Mouse (Mus musculus): Measurements from ENCODE around the gene Myh6.
"Not testable (repeated sequence)": the region's sequence is repeated elsewhere in the genome, so short reads cannot be mapped to it uniquely, and the experiment has no call there.

The Myh6 gene

DNA sequence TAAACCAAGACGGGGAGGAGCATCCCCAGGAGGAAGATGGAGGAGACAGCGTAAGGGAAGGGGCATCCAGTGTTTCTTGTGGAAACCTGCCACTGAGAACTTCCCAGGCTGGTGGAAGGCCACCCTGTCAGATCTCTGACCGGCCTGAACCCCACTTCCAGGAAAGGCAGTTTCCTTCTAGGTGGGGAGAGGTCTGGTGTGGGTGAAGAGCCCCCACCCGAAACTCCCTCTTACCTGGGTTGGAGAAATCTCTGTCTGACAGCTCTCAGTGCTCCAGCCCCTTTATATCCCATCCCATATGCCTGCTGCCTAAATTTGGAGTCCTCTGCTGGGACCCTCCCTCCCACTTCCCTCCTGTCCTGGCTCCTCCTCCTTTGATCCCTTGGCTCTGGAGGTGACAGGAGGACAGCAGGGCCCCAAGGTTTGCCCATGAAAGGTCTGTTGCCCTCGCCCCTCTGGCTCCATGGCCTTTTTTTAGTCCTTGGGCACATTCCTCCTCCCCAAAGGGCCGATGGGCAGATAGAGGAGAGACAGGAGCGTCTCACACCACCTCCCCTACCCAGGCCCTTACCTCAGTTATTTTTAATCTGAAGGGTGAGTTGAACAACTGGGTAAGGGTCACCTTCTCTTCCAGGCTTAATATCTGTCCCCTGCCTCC lies at the start of gene Myh6:
TSS of gene Myh6 (minus strand) at position 608 of the 658 bp plus-strand sequence.
- DNase-seq: no peak

DNA sequence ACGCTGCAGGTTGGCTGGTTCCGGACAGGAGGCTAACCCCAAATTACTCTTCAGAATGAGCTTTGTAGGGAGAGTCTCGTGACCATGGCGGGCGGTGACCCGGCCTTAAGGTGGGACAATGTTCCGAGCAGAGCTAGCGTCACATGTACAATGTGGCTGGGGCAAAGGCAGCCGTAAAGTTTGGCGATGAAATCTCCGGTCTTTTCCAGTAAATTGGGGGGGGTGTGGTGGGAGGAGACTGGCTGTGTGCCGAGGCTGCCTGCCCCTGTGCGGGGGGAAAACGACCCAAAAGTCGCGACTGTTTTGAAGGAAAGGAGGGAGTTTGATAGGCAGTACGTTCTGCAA lies 49.0 kb upstream of the Myh6 start:
- DNase-seq: no peak

DNA sequence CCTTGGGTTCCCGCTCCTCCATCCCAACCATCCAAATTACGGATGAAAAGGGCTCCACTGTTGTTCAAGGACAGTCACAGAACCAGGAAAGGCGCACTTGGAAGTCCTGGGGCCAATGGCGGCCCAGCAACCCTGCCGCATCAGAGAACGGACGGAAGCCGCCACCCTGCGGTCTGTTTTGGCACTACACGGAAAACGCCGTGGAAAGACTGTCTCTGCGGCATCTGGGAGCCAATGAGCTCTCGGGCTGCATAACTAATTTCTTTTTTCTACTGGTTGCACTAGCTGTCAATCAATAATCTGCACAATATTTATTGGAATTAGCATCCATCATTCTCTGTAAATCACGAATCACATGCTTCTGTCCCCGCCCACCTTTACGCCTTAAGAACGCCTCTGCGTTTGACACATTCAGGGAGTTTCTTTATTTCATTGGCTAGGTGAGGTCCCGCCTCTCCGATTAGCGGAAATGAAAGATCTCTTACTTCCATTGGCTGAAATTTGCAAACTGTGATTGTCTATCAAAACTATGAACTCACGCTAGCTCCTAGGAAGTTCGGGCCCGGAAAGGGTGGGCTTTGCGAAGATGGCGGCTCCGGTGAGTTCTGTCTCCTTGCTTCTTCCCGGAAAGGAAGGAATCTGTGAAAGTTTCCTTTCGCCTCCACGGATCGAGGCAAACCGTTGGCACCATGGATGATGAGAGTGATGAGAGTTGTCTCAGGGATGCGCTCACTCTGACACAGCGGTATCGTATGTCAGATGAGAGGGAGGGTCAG lies 48.5 kb upstream of the Myh6 start, which contains the start of gene Ngdn:
TSS of gene Ngdn (plus strand) at position 464 of the 776 bp plus-strand sequence.
- peak; percentile 100 for DNase-seq

DNA sequence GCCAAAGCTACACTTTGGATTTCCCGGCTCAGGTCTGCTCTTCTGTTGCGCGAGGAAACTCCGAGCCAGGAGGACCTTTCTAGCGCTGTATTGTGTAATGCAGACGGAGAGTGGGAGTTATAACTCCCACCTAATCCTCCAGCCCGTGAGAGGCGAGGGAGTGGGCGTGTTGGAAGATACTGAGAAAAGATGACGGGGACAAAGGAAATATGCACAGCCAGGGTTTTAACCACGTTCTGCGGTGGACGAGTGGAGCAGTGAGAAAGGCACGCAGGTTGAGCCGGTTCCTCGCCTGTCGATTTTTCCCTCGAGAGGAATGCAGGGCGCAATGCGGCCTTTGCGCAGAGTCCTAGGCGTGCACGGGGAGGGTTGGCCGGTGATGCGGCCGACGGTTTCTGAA lies 47.9 kb upstream of the Myh6 start:
- no peak for DNase-seq

DNA sequence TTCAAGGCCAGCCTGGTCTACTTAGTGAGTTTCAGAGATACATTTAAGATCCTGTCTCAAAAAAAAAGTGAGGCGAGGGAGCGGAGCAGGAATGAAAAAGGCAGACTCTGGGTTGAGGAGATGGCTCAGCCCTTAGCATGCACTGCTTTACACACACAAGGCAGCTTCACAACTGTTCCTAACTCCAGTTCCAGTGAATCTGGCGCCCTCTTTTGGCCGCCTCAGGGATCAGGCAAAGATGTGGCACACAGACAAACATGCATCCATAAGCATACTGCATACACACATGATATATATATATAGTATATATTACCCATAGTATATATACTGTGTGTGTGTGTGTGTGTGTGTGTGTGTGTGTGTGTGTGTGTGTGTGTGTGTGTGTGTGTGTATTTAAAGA lies 44.4 kb upstream of the Myh6 start:
- DNase-seq: peak; percentile 18

DNA sequence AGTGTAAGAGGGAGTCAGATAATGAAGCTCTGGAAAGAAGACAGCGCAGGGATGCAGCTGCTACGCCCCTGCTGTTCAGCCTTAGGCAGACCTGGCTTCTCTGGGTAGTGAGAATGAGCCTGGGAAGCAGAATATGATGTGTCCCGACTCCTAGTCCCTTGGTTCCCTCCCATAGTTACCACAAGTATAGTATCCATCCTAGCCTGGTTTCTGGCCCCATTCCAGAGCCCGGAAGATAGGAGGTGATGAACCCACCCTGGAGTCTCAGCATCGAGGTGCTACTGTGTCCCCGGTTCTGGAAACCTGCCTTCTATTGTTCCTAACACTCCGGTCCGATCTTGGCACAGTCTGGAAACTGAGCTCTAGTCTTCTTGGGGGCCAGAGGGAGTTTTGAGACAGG lies 41.7 kb upstream of the Myh6 start:
- no peak for DNase-seq

DNA sequence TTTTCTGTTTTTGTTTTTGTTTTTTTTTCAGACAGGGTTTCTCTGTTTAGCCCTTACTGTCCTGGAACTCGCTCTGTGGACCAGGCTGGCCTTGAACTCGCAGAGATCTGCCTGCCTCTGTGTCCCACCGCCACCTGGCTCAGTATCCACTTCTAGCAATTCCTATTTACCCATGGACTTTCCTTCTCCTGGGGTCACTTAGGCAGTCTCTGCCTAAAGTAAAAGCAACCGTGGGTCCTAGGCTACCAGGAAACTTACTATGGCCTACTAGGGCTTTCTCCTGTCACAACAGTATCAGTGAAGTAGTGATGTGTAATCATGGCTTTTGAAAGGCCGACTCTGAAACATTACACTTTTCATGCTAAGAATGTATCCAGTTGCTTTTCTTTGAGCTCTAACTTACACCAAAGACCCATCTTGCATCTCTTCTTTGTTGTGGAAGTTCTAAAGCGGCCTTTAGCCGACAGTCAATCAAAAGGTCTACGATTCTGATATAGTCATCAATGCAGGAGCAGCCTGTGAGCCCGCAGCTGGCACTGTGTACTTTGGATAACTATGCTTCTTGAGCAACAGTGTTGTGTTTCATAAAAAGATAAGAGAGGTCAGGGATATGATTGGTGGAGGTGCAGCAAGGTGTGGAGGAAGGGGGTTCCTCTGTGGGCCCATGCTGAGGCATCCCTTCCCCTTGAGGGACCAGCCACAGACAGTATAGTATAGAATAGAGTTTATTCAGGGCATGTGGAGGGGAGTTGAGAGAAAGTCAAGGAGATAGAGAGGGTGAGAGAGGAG lies 40.6 kb upstream of the Myh6 start:
- no peak for DNase-seq

DNA sequence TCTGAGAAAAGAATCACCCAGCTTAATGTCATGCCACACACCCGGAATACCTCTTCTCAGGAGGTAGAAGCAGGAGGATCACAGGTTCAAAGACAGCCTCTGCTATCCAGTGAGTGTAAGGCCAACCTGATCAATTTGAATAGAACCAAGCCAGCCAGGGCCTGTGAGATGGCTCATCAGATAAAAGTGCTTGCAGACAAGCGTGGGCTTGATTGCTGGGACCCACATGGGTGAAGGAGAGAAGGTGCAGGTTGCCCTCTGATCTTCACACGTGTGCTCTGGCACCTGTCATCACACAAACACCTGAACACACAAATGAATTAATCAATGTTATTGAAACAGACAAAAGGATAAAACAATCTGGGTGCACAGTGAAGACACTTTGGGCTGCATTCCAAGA lies 39.8 kb upstream of the Myh6 start:
- no peak for DNase-seq

DNA sequence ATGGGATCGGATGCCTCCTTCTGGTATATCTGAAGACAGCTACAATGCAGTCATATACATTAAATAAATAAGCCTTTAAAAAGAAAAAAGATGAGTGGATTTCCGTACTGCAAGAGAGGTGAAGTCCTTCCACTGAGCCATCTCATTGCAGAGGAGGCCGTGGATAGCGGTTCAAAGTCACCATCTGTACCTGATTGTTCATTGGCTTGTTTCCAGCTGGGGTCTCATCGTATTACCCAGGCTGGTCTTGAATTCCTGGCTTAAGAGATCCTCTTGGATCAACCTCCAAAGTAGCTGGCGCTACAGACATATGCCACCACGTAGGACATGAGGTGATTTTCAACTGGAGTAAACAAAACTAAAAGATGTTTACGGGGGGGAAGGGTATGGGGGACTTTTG lies 39.2 kb upstream of the Myh6 start:
- no peak for DNase-seq

DNA sequence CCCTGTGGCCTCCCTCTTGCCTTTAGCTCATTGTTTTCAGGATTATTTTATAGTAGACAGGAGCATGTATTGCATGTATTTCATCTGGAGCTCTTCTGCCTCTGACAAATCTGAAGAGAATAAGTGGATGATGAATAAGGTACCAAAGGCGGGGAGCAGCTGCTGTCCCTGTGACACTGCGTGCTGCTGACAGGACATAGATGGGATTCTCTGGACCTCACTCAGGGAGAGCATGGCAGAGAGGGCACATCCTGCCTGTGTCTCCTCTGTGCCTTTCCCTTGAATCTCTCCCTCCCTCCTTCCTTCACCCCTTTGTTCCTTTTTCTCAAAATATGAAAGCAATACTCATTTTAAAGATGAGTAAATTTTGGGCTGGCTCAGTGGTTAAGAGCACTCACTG lies 38.8 kb upstream of the Myh6 start:
- DNase-seq: no peak

DNA sequence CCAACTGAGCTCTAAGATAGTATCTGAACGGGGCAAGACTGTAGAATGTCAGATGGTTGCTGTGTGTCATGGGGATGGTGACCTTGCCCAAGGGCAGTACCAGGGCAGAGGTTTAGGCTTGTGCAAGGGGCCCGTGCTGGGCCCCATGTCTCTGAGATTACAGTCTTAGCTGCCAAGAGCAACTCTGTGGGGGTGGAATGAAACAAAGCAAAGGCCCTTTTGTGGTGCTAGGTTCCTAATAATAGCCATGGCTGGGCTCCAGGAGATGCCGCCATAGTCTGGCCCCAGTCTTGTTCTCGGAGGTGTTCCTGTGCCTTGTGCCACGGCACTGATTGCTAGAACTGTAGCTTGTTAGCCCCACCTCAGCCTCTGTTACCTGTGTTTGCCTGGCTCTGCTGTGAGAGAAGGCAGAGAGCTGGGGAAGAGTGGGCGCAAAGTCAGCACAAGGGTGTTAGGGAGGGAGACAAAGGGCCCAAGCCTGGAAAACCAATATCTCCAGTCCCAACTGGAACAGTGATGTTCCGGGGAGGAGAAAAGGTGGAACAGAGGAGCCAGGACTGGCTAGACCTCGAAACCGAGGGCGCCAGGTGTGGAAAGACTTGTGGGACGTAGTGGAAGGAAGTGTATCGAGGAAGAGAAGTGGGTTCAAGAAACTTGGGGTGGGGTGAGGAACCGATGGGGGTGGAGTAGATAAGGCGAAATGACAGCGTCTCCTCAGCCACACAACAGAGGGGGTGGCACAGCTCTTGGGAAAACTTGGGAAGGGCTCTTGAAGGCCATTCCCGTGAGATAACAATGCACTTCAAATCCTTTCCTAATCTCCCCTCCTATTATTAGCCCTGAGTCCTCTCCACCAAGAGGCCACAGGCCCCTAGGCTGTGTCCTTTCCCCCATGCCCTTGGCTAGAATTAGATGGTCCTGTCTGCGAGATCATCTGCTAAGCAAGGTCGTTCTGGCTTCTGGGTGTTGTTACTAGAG lies 37.4 kb upstream of the Myh6 start:
- DNase-seq: no peak

DNA sequence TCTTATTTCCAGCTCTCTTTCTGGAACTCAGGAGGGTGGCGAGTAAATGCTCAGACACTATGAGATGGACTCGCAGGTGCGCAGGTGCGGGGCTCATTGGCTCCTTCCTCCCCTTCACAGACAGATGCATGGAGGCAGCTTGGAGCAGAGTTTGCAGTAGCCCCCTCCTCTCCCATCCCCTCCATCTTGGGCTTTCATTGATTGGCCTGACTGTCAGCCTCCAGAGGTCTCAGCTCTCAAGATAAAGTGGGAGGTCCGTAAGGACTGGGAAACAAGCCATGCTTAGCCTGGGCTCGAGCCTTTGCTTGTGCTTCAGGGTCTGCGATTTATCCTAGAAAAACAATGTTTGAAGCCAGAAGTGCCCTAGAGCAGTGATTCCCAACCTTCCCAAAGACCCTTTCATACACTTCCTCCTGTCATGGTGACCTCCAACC lies 36.0 kb upstream of the Myh6 start:
- no peak for DNase-seq

DNA sequence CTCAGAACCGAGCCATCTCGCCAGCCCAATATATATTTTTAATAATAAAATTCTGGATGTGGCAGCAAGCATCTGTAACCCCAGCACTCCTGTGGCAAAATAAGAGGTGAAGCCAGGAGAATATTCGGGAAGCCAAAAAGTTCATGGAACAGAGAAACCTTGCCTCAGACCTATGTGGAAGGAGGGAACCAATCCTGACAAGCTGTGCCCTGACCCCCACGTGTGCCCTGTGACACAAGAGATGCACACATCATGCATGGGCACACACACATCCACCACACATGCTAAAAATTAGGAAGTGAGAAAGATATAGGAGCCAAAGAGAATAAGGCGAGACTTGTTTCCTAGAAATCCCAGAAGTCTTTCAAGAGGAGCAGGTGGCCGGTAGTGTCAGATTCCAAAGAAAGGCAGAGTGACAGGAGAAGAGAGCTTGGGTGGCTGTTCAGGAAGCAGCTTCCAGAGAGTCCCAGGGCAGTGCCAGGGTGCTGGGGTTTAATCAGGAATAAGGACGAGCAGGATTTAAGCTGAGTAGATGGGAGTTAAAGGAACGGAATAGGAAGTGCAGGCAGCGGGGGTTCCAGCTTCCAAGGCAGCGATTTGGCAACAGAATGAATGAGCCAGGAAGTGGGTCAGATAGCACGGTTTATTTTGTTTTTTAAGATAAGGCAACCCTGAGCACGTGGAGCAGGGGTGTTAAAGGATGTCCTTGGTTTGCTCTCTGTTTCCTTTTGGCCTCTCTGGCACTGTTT lies 35.4 kb upstream of the Myh6 start:
- no peak for DNase-seq

DNA sequence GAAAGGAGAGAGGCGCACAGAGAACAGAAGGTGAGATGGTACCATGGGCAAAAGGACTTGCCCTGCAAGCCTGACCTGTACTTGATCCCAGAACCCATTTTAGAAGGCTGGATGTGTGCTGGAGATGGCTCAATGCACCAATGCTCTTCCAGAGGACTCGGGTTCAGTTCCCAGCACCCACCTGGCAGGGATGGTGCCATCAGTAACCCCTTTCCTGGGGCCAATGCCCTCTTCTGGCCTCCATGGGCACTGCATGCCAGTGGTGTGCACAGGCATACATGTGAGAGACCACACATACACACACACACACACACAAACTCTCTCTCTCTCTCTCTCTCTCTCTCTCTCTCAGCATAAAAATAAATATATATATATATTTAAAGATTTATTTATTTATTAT lies 34.7 kb upstream of the Myh6 start:
- no peak for DNase-seq

DNA sequence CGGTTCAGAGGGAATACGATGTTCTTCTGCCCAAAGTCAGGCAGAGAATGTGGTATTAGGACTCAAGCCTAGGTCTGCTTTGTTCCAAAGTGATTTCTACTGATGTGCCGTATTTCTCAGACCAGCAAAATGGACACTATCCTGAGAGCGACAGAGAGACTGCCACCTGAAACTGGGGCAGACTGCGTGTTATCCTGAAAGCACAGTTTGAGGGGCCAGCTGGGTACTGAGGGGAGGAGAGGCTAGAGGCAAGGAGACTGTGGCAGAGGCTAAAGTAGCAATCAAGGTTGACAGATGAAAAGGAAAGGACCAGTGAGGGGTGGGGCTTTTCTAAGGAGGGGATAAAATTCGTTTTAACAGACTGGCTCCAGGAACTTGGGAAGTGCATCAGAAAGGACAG lies 34.1 kb upstream of the Myh6 start:
- no peak for DNase-seq

DNA sequence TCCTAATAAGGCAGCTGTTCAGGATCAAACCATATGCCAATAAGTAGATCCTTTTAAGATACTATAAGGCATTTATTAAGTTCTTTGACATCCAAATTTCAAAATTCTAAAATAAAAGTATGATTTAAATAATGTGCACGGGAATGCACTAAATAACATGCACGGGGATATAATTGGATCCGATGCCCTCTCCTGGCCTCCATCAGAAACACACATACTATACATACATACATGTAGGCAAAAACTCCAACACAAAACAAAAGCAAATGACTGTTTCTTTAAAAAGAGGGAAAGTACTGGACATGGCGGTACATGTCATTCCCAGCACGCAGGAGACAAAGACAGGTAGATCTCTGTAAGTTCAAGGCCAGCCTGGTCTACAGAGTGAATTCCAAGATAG lies 33.1 kb upstream of the Myh6 start:
- DNase-seq: not testable (repeated sequence)

DNA sequence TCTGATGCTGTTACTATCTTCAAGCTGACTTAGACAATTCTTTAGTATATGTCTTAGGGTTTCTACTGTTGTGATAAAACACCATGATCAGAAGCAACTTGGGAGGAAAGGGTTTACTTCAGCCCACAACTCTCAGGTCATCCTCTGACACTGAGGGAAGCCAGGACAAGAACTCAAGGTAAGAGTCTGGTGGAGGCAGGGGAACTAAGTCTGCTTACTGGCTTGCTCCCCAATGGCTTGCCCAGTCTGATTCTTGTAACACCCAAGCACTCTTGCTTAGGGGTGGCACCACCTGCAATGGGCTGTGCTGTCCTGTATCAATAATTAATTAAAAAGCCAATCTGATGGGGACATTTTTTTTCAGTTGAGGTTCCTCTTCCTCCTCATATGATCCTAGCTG lies 32.0 kb upstream of the Myh6 start:
- DNase-seq: no peak

DNA sequence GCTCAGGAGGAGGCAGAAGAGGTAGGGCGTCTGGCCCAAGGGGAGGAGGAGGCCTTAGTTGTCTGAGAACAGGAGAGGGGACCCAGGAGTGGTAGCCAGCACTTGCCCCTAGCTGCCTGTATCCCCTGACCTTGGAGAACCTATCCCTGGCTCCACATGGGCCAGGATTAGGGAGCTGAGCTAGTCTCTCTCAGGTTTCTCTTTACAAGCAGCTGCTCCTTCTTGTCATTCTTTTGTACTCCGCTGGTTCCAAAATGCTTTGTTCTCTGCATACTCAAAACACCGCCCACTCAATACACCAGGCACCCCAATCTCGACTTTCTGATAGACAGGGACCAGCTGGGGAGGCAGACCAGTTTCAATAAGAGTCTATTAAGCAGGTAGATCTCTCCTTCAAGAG lies 30.6 kb upstream of the Myh6 start:
- DNase-seq: no peak

DNA sequence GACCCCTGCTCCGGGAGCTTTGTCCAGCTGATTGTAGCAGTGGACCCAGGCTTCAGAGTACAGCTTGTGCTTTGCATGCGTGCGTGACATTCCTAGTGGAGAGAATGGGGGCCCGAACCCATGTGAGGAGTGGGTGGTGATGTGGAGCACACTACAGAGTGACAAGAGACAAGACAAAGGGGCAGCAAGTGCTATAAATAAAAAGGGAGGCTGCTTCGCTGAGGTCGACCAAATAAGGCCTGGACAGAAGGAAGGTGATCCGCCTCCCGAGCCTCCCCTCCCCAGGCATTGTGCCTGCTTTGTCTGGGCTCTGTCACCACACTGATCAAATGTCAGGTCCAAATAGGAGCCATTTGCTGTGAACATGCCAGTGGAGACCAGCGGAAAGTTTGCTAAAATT lies 30.1 kb upstream of the Myh6 start:
- DNase-seq: no peak

DNA sequence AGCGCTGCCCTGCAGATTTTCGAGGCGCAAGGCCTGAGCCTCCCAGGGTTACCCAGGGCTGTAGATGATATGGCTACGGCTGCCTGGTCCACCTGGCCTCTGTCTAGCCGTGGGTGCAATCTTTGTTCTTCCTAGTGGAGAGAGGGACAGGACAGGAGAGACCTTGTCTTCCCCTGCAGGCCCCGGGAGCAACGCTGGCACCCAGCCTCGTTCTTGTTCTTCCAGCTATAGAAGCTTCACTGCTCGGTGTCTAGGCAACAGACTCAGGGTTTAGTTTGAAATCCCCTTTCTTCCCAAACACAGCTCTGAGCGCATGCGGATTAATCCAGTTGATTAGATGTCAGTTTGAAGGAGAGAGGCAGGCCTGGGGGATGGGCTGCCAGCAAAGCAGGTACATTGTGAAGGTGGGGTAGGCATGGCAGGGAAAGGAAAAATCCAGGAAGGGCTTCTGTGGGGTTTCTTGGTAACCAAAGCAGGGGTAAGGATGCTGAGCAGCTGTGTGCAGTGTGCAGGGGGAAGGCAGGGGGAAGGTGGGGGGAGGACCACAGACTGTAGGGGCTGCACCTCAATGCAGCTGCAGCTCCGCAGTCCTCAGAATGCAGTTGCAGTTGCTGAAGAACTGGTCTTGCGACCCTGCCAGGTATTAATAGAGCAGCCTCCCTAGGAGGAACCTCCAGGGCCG lies 28.9 kb upstream of the Myh6 start:
- DNase-seq: no peak

DNA sequence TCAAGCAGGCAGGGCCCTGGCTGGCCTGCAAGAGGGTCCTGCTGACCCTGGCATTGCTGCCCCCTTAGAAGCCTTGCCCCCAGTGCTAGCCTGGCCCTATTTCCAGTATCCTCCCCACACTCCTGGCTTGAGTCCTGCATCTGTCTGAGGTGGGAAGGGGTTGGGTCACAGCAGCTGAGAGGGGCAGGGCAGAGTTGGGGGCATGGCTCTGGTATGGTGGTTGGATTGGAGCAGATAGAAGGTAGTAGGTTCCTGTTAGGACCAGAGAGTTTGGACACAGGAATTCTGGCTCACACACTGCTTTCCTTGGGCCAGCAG lies 28.1 kb upstream of the Myh6 start:
- no peak for DNase-seq

Measured in kidney, adult 18-20 months (tissue).